Mouse (Mus musculus) kidney, postnatal 4 days (tissue): ENCODE data around the gene Rspo1.

Source experiments
- DNase-seq, 2 experiments: peaks; one replicate each; pipeline ENCODE4 v3.0.0; 2021; ENCODE audit warnings: mixed read lengths in 2 of 2

Gene Rspo1

GRCm38 (mm10) chr4:125034341-125034740, 48.1 kb downstream of the Rspo1 start:
- no peak for DNase-seq

GRCm38 (mm10) chr4:125044454-125044853, 58.2 kb downstream of the Rspo1 start:
- DNase-seq, result no peak

GRCm38 (mm10) chr4:125055385-125055784, 69.2 kb downstream of the Rspo1 start:
- no peak for DNase-seq

GRCm38 (mm10) chr4:125056476-125056875, 70.2 kb downstream of the Rspo1 start:
- no peak for DNase-seq

GRCm38 (mm10) chr4:125057273-125057672, 71.0 kb downstream of the Rspo1 start:
- DNase-seq, result no peak

GRCm38 (mm10) chr4:125058033-125058432, 71.8 kb downstream of the Rspo1 start:
- DNase-seq, result no peak
